Mouse (Mus musculus): ENCODE measurements around the gene Gm19426. TPM values are rescaled to one million over a fixed set of nuclear protein-coding genes. Genes with fewer than 3 reads are reported as not detected.
"Not testable (repeated sequence)": the region's sequence is repeated elsewhere in the genome, so short reads cannot be mapped to it uniquely, and the experiment has no call there.

Gene Gm19426
- polyA plus RNA-seq, 1 experiment from 2014 or later: 6.9 TPM

GRCm38 (mm10) chr2:84734919-84735318 lies 8.5 kb downstream of the Gm19426 start:
- H3K9ac ChIP-seq (ENCODE audit: low read depth, low read length): peak overlapping the region; percentile 76

GRCm38 (mm10) chr2:84734351-84734864 lies 9.0 kb downstream of the Gm19426 start:
- under 1% methylated on average over 11 of the region's 11 CpGs for WGBS (ENCODE audit: insufficient replicate concordance)
- no peak for ATAC-seq (replicated peaks; ENCODE audit: insufficient number of reproducible peaks, low FRiP score, low TSS enrichment)
- peak overlapping the region; percentile 85 for H3K27ac ChIP-seq (ENCODE audit: low read depth, low read length)

More at GRCm38 (mm10) chr2:84734919-84735318, 8.5 kb downstream of the Gm19426 start:
- H3K36me3 ChIP-seq (ENCODE audit: control insufficient read depth, insufficient read depth, low read length): no peaks in the 10 kb centered on the region
- H3K9me3 ChIP-seq (replicated peaks; ENCODE audit: control insufficient read depth, low read length): no peaks in the 10 kb centered on the region
- peak overlapping the region; percentile 53 for H3K4me3 ChIP-seq (ENCODE audit: low read depth, low read length)
- WGBS (ENCODE audit: insufficient replicate concordance): 5% methylated on average over 2 of the region's 2 CpGs
- peak overlapping the region; percentile 78 for H3K4me2 ChIP-seq
- peaks cover 57% of the 10 kb centered on the region for H3K4me1 ChIP-seq (ENCODE audit: control insufficient read depth, insufficient read depth, low read length)
- peak overlapping the region; percentile 85 for H3K27ac ChIP-seq (ENCODE audit: low read depth, low read length)
- H3K27me3 ChIP-seq (ENCODE audit: control insufficient read depth, insufficient read depth, low read length): no peaks in the 10 kb centered on the region
- no peak for ATAC-seq (replicated peaks; ENCODE audit: insufficient number of reproducible peaks, low FRiP score, low TSS enrichment)

GRCm38 (mm10) chr2:84733579-84734300 lies 9.7 kb downstream of the Gm19426 start, which contains the start of gene Ypel4:
Gene Ypel4 (plus strand): TSS chr2:84734058.
- peak; percentile 58 for ATAC-seq (replicated peaks; ENCODE audit: insufficient number of reproducible peaks, low FRiP score, low TSS enrichment)
- Histone ChIP-seq H3K4me3 (ENCODE audit: low read depth, low read length) (peak within 1 kb of the TSS; percentile 53), H3K27me3 (ENCODE audit: control insufficient read depth, insufficient read depth, low read length) (no peaks in the 10 kb centered on the region), H3K4me2 (peak within 1 kb of the TSS; percentile 78), H3K36me3 (ENCODE audit: control insufficient read depth, insufficient read depth, low read length) (no peaks in the 10 kb centered on the region), H3K4me1 (ENCODE audit: control insufficient read depth, insufficient read depth, low read length) (peaks cover 46% of the 10 kb centered on the region), H3K9me3 (replicated peaks; ENCODE audit: control insufficient read depth, low read length) (no peaks in the 10 kb centered on the region), H3K9ac (ENCODE audit: low read depth, low read length) (peak within 1 kb of the TSS; percentile 76), H3K27ac (ENCODE audit: low read depth, low read length) (peak within 1 kb of the TSS; percentile 85)
- WGBS (ENCODE audit: insufficient replicate concordance): 4% methylated on average over 8 of the region's 8 CpGs

More at GRCm38 (mm10) chr2:84734351-84734864, 9.0 kb downstream of the Gm19426 start:
- Histone ChIP-seq H3K36me3 (ENCODE audit: control insufficient read depth, insufficient read depth, low read length) (no peaks in the 10 kb centered on the region), H3K9ac (ENCODE audit: low read depth, low read length) (peak overlapping the region; percentile 76), H3K4me2 (peak overlapping the region; percentile 78), H3K4me3 (ENCODE audit: low read depth, low read length) (peak overlapping the region; percentile 53), H3K9me3 (replicated peaks; ENCODE audit: control insufficient read depth, low read length) (no peaks in the 10 kb centered on the region), H3K4me1 (ENCODE audit: control insufficient read depth, insufficient read depth, low read length) (peaks cover 53% of the 10 kb centered on the region), H3K27me3 (ENCODE audit: control insufficient read depth, insufficient read depth, low read length) (no peaks in the 10 kb centered on the region)

GRCm38 (mm10) chr2:84732394-84732793 lies 11.1 kb downstream of the Gm19426 start:
- peaks cover 34% of the 10 kb centered on the region for H3K4me1 ChIP-seq (ENCODE audit: control insufficient read depth, insufficient read depth, low read length)
- H3K9me3 ChIP-seq (replicated peaks; ENCODE audit: control insufficient read depth, low read length): no peaks in the 10 kb centered on the region
- ATAC-seq (replicated peaks; ENCODE audit: insufficient number of reproducible peaks, low FRiP score, low TSS enrichment): no peak
- no peak overlapping the region for H3K4me3 ChIP-seq (ENCODE audit: low read depth, low read length)
- H3K4me2 ChIP-seq: no peak overlapping the region
- H3K27me3 ChIP-seq (ENCODE audit: control insufficient read depth, insufficient read depth, low read length): no peaks in the 10 kb centered on the region
- WGBS (ENCODE audit: insufficient replicate concordance): 58% methylated on average over 1 of the region's 1 CpGs
- H3K36me3 ChIP-seq (ENCODE audit: control insufficient read depth, insufficient read depth, low read length): no peaks in the 10 kb centered on the region
- H3K9ac ChIP-seq (ENCODE audit: low read depth, low read length): no peak overlapping the region
- H3K27ac ChIP-seq (ENCODE audit: low read depth, low read length): no peak overlapping the region

GRCm38 (mm10) chr2:84731206-84731605 lies 12.2 kb downstream of the Gm19426 start:
- H3K4me1 ChIP-seq (ENCODE audit: control insufficient read depth, insufficient read depth, low read length): peaks cover 27% of the 10 kb centered on the region
- 73% methylated on average over 3 of the region's 3 CpGs for WGBS (ENCODE audit: insufficient replicate concordance)
- ATAC-seq (replicated peaks; ENCODE audit: insufficient number of reproducible peaks, low FRiP score, low TSS enrichment): no peak

GRCm38 (mm10) chr2:84728191-84728590 lies 15.3 kb downstream of the Gm19426 start:
- WGBS (ENCODE audit: insufficient replicate concordance): 74% methylated on average over 5 of the region's 5 CpGs
- H3K4me2 ChIP-seq: peak overlapping the region; percentile 89; the same call in 1 of the 2 replicates
- not testable (repeated sequence) for H3K9ac ChIP-seq (ENCODE audit: low read depth, low read length); H3K36me3 ChIP-seq (ENCODE audit: control insufficient read depth, insufficient read depth, low read length); H3K9me3 ChIP-seq (replicated peaks; ENCODE audit: control insufficient read depth, low read length); ATAC-seq (replicated peaks; ENCODE audit: insufficient number of reproducible peaks, low FRiP score, low TSS enrichment); H3K27me3 ChIP-seq (ENCODE audit: control insufficient read depth, insufficient read depth, low read length); H3K4me1 ChIP-seq (ENCODE audit: control insufficient read depth, insufficient read depth, low read length); H3K27ac ChIP-seq (ENCODE audit: low read depth, low read length); H3K4me3 ChIP-seq (ENCODE audit: low read depth, low read length)

More at GRCm38 (mm10) chr2:84731206-84731605, 12.2 kb downstream of the Gm19426 start:
- Histone ChIP-seq H3K9me3 (replicated peaks; ENCODE audit: control insufficient read depth, low read length) (no peaks in the 10 kb centered on the region), H3K27ac (ENCODE audit: low read depth, low read length) (no peak overlapping the region), H3K4me3 (ENCODE audit: low read depth, low read length) (no peak overlapping the region), H3K27me3 (ENCODE audit: control insufficient read depth, insufficient read depth, low read length) (no peaks in the 10 kb centered on the region), H3K9ac (ENCODE audit: low read depth, low read length) (no peak overlapping the region), H3K36me3 (ENCODE audit: control insufficient read depth, insufficient read depth, low read length) (no peaks in the 10 kb centered on the region), H3K4me2 (no peak overlapping the region)

GRCm38 (mm10) chr2:84727172-84727858 lies 16.1 kb downstream of the Gm19426 start, which contains the start of gene Clp1:
Gene Clp1 (minus strand): TSS chr2:84727350.
- Histone ChIP-seq H3K36me3 (ENCODE audit: control insufficient read depth, insufficient read depth, low read length) (peaks cover 11% of the 10 kb centered on the region; the same call in 1 of the 2 replicates), H3K9me3 (replicated peaks; ENCODE audit: control insufficient read depth, low read length) (no peaks in the 10 kb centered on the region), H3K4me3 (ENCODE audit: low read depth, low read length) (peak within 1 kb of the TSS; percentile 72), H3K4me2 (peak within 1 kb of the TSS; percentile 89), H3K27ac (ENCODE audit: low read depth, low read length) (peak within 1 kb of the TSS; percentile 87), H3K4me1 (ENCODE audit: control insufficient read depth, insufficient read depth, low read length) (peaks cover 6% of the 10 kb centered on the region; the same call in 1 of the 2 replicates), H3K27me3 (ENCODE audit: control insufficient read depth, insufficient read depth, low read length) (no peaks in the 10 kb centered on the region), H3K9ac (ENCODE audit: low read depth, low read length) (peak within 1 kb of the TSS; percentile 77)
- peak; percentile 95 for ATAC-seq (replicated peaks; ENCODE audit: insufficient number of reproducible peaks, low FRiP score, low TSS enrichment)
- WGBS (ENCODE audit: insufficient replicate concordance): under 1% methylated on average over 39 of the region's 39 CpGs

- peak overlapping the region; percentile 59 for H3K27ac ChIP-seq (ENCODE audit: low read depth, low read length)
- peak overlapping the region; percentile 89 for H3K4me2 ChIP-seq
- H3K9ac ChIP-seq (ENCODE audit: low read depth, low read length): peak overlapping the region; percentile 77
- no peak for ATAC-seq (replicated peaks; ENCODE audit: insufficient number of reproducible peaks, low FRiP score, low TSS enrichment)
- 4% methylated on average over 9 of the region's 9 CpGs for WGBS (ENCODE audit: insufficient replicate concordance)
- peaks cover 6% of the 10 kb centered on the region; the same call in 1 of the 2 replicates for H3K4me1 ChIP-seq (ENCODE audit: control insufficient read depth, insufficient read depth, low read length)
- peaks cover 11% of the 10 kb centered on the region; the same call in 1 of the 2 replicates for H3K36me3 ChIP-seq (ENCODE audit: control insufficient read depth, insufficient read depth, low read length)
- H3K27me3 ChIP-seq (ENCODE audit: control insufficient read depth, insufficient read depth, low read length): no peaks in the 10 kb centered on the region
- H3K4me3 ChIP-seq (ENCODE audit: low read depth, low read length): peak overlapping the region; percentile 72
- H3K9me3 ChIP-seq (replicated peaks; ENCODE audit: control insufficient read depth, low read length): no peaks in the 10 kb centered on the region
Observed at GRCm38 (mm10) chr2:84726716-84727115, 16.7 kb downstream of the Gm19426 start.
